ENCODE assay signal across 8 mouse cellular contexts in the genomic region with DNA sequence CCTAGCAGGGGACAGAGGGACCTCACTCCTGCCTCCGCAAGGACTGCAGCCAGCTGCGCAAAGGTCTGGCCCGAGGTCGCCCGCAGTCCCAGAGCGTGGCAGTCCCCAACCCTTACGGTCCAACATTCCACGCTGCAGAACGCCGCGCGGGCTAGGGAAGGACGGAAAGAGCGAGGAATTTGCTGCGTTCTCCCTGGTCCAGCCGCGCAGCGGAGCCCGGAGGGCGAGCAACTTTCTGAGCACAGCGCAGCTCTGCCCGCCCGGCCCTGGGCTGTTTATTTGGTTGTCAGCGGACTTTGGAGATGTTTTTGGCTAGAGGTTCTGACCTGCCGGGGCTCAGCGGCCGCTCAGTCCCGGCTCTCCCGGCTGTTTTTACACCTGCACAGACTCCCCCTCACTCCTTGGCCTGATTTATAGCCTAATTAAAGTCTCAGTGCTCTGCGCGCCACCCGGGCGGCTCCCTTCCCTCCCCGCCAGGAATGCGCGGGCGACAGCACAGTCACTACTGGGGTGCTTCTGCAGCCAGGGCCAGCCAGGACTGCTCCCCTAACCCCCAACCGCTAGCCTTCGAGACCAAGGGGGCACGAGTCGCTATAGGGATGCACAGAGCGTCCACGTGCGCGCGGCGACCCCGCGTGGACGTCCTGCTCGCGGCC. TPM values are rescaled to one million over a fixed set of nuclear protein-coding genes. Genes with fewer than 3 reads are reported as not detected.
A peak's percentile ranks its signal among the peaks of the same experiment; 100 is the strongest.
DNase-seq lines count a peak whose midpoint lies in the region; ATAC-seq and TF ChIP-seq lines count a peak whose summit lies in the region.

No protein-coding gene starts in this region.

- no peak overlapping the region for H3K9ac ChIP-seq in lung, embryonic 16.5 days (ENCODE audit: low read length)
- peak overlapping the region; percentile 32; the same call in 1 of the 2 replicates for H3K9ac ChIP-seq in forebrain, embryonic 11.5 days (ENCODE audit: low read length)
- 0 out of 2 replicates have a peak overlapping the region, but pooled peaks have one; percentile 41 for H3K9ac ChIP-seq in kidney, postnatal 0 days (ENCODE audit: low read depth, low read length)

- 1% methylated on average over 51 of the region's 52 CpGs for WGBS in lung, embryonic 16.5 days
- WGBS in forebrain, embryonic 11.5 days = under 1% methylated on average over 52 of the region's 52 CpGs
- under 1% methylated on average over 52 of the region's 52 CpGs for WGBS in kidney, postnatal 0 days

- peaks cover 8% of the 10 kb centered on the region for H3K4me1 ChIP-seq in lung, embryonic 16.5 days (replicated peaks; ENCODE audit: control insufficient read depth, insufficient read depth, low read length)
- H3K4me1 ChIP-seq in forebrain, embryonic 11.5 days (replicated peaks; ENCODE audit: control insufficient read depth, insufficient read depth, low read length) = peaks cover 12% of the 10 kb centered on the region
- no peaks in the 10 kb centered on the region; the same call in 1 of the 2 replicates for H3K4me1 ChIP-seq in kidney, postnatal 0 days (replicated peaks; ENCODE audit: insufficient read depth, low read length)

- no peak overlapping the region for H3K27ac ChIP-seq in lung, embryonic 16.5 days (ENCODE audit: low read length)
- no peak overlapping the region for H3K27ac ChIP-seq in forebrain, embryonic 11.5 days (ENCODE audit: low read depth, low read length)
- peak overlapping the region; percentile 50; the same call in 1 of the 2 replicates for H3K27ac ChIP-seq in kidney, postnatal 0 days

- peak overlapping the region; percentile 29; the same call in 1 of the 2 replicates for H3K4me2 ChIP-seq in lung, embryonic 16.5 days (ENCODE audit: low read depth, low read length)
- H3K4me2 ChIP-seq in forebrain, embryonic 11.5 days (ENCODE audit: low read depth, low read length, severe bottlenecking) = peak overlapping the region; percentile 47
- peak overlapping the region; percentile 54 for H3K4me2 ChIP-seq in kidney, postnatal 0 days (ENCODE audit: low read length)

- no peaks in the 10 kb centered on the region for H3K36me3 ChIP-seq in lung, embryonic 16.5 days (ENCODE audit: control insufficient read depth, insufficient read depth, low read length)
- no peaks in the 10 kb centered on the region for H3K36me3 ChIP-seq in forebrain, embryonic 11.5 days (ENCODE audit: control insufficient read depth, insufficient read depth, low read length)
- no peaks in the 10 kb centered on the region for H3K36me3 ChIP-seq in kidney, postnatal 0 days (ENCODE audit: insufficient read depth, low read length)

- TF ChIP-seq CTCF in kidney, postnatal 0 days (IDR thresholded peaks at IDR 0.05; ENCODE audit: low read depth) = 0 out of 2 replicates have a peak, but pooled peaks have one; percentile 9

- H3K9me3 ChIP-seq in lung, embryonic 16.5 days (ENCODE audit: control insufficient read depth, low read length) = no peaks in the 10 kb centered on the region
- no peaks in the 10 kb centered on the region for H3K9me3 ChIP-seq in forebrain, embryonic 11.5 days (ENCODE audit: control insufficient read depth, low read length)
- H3K9me3 ChIP-seq in kidney, postnatal 0 days (replicated peaks; ENCODE audit: low read length) = no peaks in the 10 kb centered on the region

- peaks cover 81% of the 10 kb centered on the region for H3K27me3 ChIP-seq in lung, embryonic 16.5 days (ENCODE audit: control insufficient read depth, insufficient read depth, low read depth, low read length)
- peaks cover 81% of the 10 kb centered on the region for H3K27me3 ChIP-seq in forebrain, embryonic 11.5 days (ENCODE audit: control insufficient read depth, insufficient read depth, low read length)
- peaks cover 41% of the 10 kb centered on the region for H3K27me3 ChIP-seq in kidney, postnatal 0 days (ENCODE audit: insufficient read depth, low read length)

- peak overlapping the region; percentile 34 for H3K4me3 ChIP-seq in lung, embryonic 16.5 days (ENCODE audit: low read length)
- H3K4me3 ChIP-seq in forebrain, embryonic 11.5 days (ENCODE audit: low read depth, low read length) = peak overlapping the region; percentile 21
- H3K4me3 ChIP-seq in kidney, postnatal 0 days (replicated peaks; ENCODE audit: low read depth, low read length) = peak overlapping the region; percentile 20

- DNase-seq in lung, postnatal 14 days = no peak
- peak; percentile 78 for DNase-seq in forebrain, embryonic 11.5 days (ENCODE audit: low spot score)
- peak; percentile 89 for DNase-seq in kidney, postnatal 0 days (ENCODE audit: low spot score)
- DNase-seq in neural tube, embryonic 10.5 days (ENCODE audit: extremely low spot score, low spot score) = peak; percentile 84
- no peak for DNase-seq in thymus, adult 18-20 months
- no peak for DNase-seq in urinary bladder, adult 2 months (ENCODE audit: low spot score)
- DNase-seq in urinary bladder, postnatal 36 days (ENCODE audit: low spot score in 2 of 2) = no peak

- ATAC-seq in lung, embryonic 16.5 days (ENCODE audit: low read depth) = peak; percentile 45
- ATAC-seq in forebrain, embryonic 11.5 days (replicated peaks; ENCODE audit: low FRiP score) = peak; percentile 49
- ATAC-seq in kidney, postnatal 0 days (replicated peaks; ENCODE audit: low FRiP score, low read depth) = peak; percentile 88

RNA-seq across cellular contexts. Expression of a gene that starts 11.9 kb away (rescaled TPM):
- polyA plus RNA-seq in lung, embryonic 16.5 days (2015; fragmentation: Nextera tagmentation; extraction: Ambion mirVana) = 0.08 TPM in 1 of 2 replicates, not detected in the other
- 4.4 and 4.8 TPM in 2 replicates for polyA plus RNA-seq in forebrain, embryonic 11.5 days (2014; fragmentation: Nextera tagmentation; extraction: Ambion mirVana)
- 2.4 and 3.4 TPM in 2 replicates for polyA plus RNA-seq in kidney, postnatal 0 days (2015; fragmentation: Nextera tagmentation; extraction: Ambion mirVana)
- polyA plus RNA-seq in urinary bladder, adult 2 months (2012; rRNA removed) = 0.01 TPM in 1 of 2 replicates, not detected in the other

RNA-seq across cellular contexts. Expression of a gene that starts 49.1 kb away (rescaled TPM):
- polyA plus RNA-seq in lung, embryonic 16.5 days (2015; fragmentation: Nextera tagmentation; extraction: Ambion mirVana) = 621 and 661 TPM in 2 replicates
- polyA plus RNA-seq in forebrain, embryonic 11.5 days (2014; fragmentation: Nextera tagmentation; extraction: Ambion mirVana) = 697 and 773 TPM in 2 replicates
- 766 and 788 TPM in 2 replicates for polyA plus RNA-seq in kidney, postnatal 0 days (2015; fragmentation: Nextera tagmentation; extraction: Ambion mirVana)
- 665 and 770 TPM in 2 replicates for polyA plus RNA-seq in urinary bladder, adult 2 months (2012; rRNA removed)

Comparison
In these comparisons a context has a peak if more than half of its experiments do, and no peak if none do; other contexts are left out.
1. DNase-seq: peak in forebrain, embryonic 11.5 days (single experiment), kidney, postnatal 0 days (single experiment) and neural tube, embryonic 10.5 days (single experiment); none in lung, postnatal 14 days (single experiment), thymus, adult 18-20 months (0 of 2), urinary bladder, adult 2 months (single experiment) and urinary bladder, postnatal 36 days (0 of 2).
2. Peak in every context shown above with its lines, with median percentiles within 50 percentile points of each other: ATAC-seq, H3K4me2 ChIP-seq and H3K4me3 ChIP-seq.